Mouse (Mus musculus) A20 (cell line): Measurements from ENCODE around the gene Marc1.

Experiments
- DNase-seq: peaks from one replicate; pipeline ENCODE4 v3.0.0-alpha.2; 2011; ENCODE audit warnings: low read depth, low spot score

Gene Marc1

GRCm38 (mm10) chr1:184763866-184764265 is 47.2 kb downstream of the Marc1 start:
- no peak for DNase-seq

- no peak for DNase-seq
Observed at GRCm38 (mm10) chr1:184762941-184763340, 48.2 kb downstream of the Marc1 start.

- no peak for DNase-seq
Observed at GRCm38 (mm10) chr1:184761988-184762387, 49.1 kb downstream of the Marc1 start.

DNA sequence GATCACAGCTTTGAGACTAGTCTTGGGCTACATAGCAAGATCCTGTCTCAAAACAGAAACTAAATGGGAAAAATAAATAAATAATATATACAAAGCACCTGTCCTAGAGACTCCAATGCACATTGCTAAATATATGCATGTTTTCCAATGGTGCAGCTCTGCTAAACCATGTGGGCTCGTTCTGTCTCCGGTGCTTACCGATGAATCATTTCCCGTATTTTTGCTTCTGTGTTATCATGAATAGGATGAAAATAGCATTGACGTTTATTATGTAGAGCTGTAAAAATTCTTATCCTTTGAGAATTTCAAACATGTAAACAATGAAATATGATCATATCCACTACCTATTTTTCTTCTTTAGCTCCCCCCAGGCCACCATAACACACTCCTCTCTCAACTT is 58.4 kb downstream of the Marc1 start:
- DNase-seq = no peak

DNA sequence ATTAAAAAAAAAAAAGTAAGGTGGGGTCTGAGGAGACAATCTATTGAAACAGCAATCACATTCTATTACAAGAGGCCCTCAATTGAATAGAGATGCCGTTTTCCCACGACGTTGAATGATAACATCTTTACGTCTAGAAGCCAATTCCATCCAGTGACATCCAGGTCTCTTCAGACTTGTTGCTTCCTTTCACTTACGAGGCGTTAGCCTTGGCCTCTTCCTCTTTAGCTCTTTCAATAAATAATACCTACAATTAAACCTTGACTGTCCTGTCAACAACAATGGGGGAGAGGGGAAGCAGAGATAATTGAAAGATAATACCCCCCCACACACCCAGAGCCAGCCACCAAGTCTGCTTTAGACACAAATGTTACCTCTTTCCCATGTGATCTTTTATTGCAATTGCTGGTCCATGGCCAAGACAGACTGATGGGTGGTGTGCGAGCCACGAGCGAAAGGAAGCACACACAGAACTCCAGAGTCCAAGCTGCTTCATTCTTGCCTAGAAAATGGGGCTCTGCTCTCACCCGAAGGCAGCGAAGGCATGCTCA is 60.9 kb downstream of the Marc1 start:
- no peak for DNase-seq

DNA sequence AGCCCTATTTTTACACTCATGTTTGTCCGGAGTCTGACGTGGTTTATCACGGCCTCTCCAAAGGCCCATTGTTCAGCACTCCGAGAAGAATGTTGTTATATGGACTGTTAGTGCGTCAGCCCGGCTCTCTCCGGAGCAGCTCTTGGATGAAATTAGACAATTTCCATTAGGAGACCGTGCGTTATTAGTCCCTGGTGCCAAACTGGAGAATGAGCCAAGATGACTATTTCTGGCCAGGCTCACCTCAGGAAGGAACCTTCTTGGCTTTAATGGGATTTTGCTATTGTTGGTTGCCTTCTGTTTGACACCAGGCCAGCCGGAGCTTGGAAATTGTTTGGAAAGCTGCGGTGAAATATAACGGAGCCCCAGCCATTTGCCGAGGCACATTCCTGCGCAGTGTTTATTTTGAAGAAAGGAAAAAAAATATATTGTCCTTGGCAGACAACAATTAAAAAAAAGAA is 62.4 kb downstream of the Marc1 start:
- no peak for DNase-seq

- DNase-seq = peak; percentile 49
Observed at GRCm38 (mm10) chr1:184737876-184738479, 73.1 kb downstream of the Marc1 start.

DNA sequence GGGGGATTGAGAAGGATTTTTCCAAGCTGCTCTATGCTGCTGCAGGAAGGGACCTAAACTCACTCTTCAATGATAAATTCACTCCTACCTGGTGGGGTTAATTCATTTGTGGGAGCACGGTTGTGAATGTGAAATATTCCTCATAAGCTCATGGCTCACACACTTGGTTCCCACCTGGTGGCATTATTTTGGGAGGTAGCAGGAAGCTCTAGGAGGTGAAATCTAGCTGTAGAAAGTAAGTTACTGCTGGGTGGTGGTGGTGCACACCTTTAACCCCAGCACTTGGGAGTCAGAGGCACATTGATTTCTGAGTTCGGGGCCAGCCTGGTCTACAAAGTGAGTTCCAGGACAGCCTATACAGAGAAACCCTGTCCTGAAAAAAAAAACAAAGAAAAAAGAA is 73.9 kb downstream of the Marc1 start:
- DNase-seq = no peak
